Mouse (Mus musculus) left cerebral cortex, adult 18-20 months (tissue): ENCODE data around the gene Pla2g3. TPM values are rescaled to one million over a fixed set of nuclear protein-coding genes. Genes with fewer than 3 reads are reported as not detected.

Source experiments
- DNase-seq, 2 experiments: peaks; one replicate each; pipeline ENCODE4 v3.0.0; 2021 to 2022; ENCODE audit warnings: low spot score in 2 of 2, mixed read lengths in 1 of 2
- total RNA-seq, 2 experiments: library from RNA; stranded (reverse); gene quantifications; 2 replicates each; pipeline ENCODE4 v1.2.3; 2021

Gene Pla2g3
- total RNA-seq, 2 experiments from 2014 or later, result 2.7 to 3.4 TPM

- DNase-seq, result peak; percentile 94 to 97
These were observed 47.4 kb downstream of the Pla2g3 start for GRCm38 (mm10) chr11:3535406-3535986.

- no peak for DNase-seq
These were observed 48.0 kb downstream of the Pla2g3 start for GRCm38 (mm10) chr11:3536082-3536481.

GRCm38 (mm10) chr11:3536745-3537333 is 48.8 kb downstream of the Pla2g3 start:
- DNase-seq, result no peak

GRCm38 (mm10) chr11:3537711-3538110 is 49.6 kb downstream of the Pla2g3 start:
- DNase-seq, result no peak

GRCm38 (mm10) chr11:3538341-3538740 is 50.3 kb downstream of the Pla2g3 start:
- DNase-seq, result no peak

GRCm38 (mm10) chr11:3539111-3539825 is 51.2 kb downstream of the Pla2g3 start:
- DNase-seq, result peak; percentile 76 to 87

GRCm38 (mm10) chr11:3539826-3540196 is 51.7 kb downstream of the Pla2g3 start:
- DNase-seq, result no peak

- no peak for DNase-seq
These were observed 52.5 kb downstream of the Pla2g3 start, which contains the start of gene Smtn for GRCm38 (mm10) chr11:3540451-3541085. TSS of gene Smtn (minus strand) at chr11:3540612.

- DNase-seq, result no peak
These were observed 53.8 kb downstream of the Pla2g3 start for GRCm38 (mm10) chr11:3541932-3542331.

- peak; percentile 26 to 48 for DNase-seq
These were observed 54.9 kb downstream of the Pla2g3 start for GRCm38 (mm10) chr11:3543001-3543400.

GRCm38 (mm10) chr11:3544409-3544808 is 56.3 kb downstream of the Pla2g3 start:
- no peak for DNase-seq

GRCm38 (mm10) chr11:3545531-3546241 is 57.6 kb downstream of the Pla2g3 start:
- no peak for DNase-seq

GRCm38 (mm10) chr11:3546242-3546562 is 58.1 kb downstream of the Pla2g3 start:
- DNase-seq, result no peak

- DNase-seq, result no peak
These were observed 59.0 kb downstream of the Pla2g3 start for GRCm38 (mm10) chr11:3547047-3547446.

- no peak for DNase-seq
These were observed 59.9 kb downstream of the Pla2g3 start for GRCm38 (mm10) chr11:3547969-3548368.

GRCm38 (mm10) chr11:3548564-3549295 is 60.6 kb downstream of the Pla2g3 start:
- DNase-seq, result no peak

Other genes with a start within 250 kb of the Pla2g3 start
- gene Drg1, start 221.9 kb upstream of the Pla2g3 start, total RNA-seq, result 10 to 100 TPM; 90.8 to 93.6 TPM
- gene Patz1, start 199.4 kb upstream of the Pla2g3 start, total RNA-seq, result 10 to 100 TPM; 46.7 to 47.6 TPM
- 10 to 100 TPM; 27.8 to 32.3 TPM for gene Pik3ip1, start 157.9 kb upstream of the Pla2g3 start, total RNA-seq
- 100 to 1,000 TPM in 1 of 2 experiments, 10 to 100 TPM in 1; 98.4 to 114 TPM for gene Limk2, start 79.1 kb upstream of the Pla2g3 start, total RNA-seq
- gene Rnf185, start 35.9 kb upstream of the Pla2g3 start, total RNA-seq, result 10 to 100 TPM; 30.1 to 33.1 TPM
- 10 to 100 TPM; 51.9 to 53.4 TPM for gene Inpp5j, start 16.5 kb downstream of the Pla2g3 start, total RNA-seq
- 100 to 1,000 TPM; 137 to 148 TPM for gene Selenom, start 26.4 kb downstream of the Pla2g3 start, total RNA-seq
- gene Smtn, start 52.3 kb downstream of the Pla2g3 start, total RNA-seq, result 1 to 10 TPM; 6.0 to 6.5 TPM
- gene Morc2a, start 160.9 kb downstream of the Pla2g3 start, total RNA-seq, result 10 to 100 TPM; 35.4 to 39.6 TPM